Mouse (Mus musculus): Measurements from ENCODE around the gene Cntfr.
"Not testable (repeated sequence)": the region's sequence is repeated elsewhere in the genome, so short reads cannot be mapped to it uniquely, and the experiment has no call there.

Cntfr gene

DNA sequence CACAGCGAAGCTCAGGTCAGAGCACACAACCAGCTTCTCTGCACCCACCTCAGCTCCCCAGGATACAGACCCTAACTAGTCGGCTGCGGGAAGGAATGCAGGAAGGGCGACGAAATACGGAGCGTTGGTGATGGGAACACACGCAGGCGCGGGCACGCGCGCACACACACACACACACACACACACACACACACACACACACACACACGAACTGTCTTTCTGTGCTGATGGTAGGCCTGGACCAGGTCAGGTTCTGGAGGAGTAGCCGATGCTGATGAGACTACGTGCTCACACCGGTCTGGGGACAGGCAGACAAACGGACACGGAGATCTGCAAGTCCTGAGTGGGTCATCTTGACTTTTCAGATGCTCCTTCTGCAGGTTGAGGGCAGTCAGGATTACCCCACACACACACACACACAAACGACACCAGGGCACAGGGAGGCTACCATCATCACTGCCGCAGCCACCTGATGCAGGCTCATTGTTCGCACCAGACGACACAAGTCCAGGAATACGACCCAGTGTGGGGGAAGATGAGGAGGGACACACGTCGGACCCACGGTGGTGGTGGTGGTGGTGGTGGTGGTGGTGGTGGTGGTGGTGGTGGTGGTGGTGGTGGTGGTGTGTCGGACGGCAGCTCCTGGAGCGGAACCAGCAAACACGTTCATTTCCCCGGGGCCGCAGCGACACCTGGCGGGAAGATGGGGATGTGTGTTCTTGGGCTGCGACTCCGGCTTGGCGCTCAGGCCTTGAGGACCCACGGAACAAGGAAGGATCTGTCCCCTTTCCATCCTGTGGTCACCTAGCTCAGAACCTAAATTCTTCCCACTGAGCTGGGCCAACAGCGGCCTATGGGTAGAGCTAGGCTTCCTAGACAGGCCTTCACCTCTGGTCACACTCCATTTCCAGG lies at the start of gene Cntfr:
Gene Cntfr (minus strand): TSS at position 160 of the 912 bp plus-strand sequence.
- not testable (repeated sequence) for DNase-seq (ENCODE audit: extremely low read depth, insufficient read length, low spot score)

DNA sequence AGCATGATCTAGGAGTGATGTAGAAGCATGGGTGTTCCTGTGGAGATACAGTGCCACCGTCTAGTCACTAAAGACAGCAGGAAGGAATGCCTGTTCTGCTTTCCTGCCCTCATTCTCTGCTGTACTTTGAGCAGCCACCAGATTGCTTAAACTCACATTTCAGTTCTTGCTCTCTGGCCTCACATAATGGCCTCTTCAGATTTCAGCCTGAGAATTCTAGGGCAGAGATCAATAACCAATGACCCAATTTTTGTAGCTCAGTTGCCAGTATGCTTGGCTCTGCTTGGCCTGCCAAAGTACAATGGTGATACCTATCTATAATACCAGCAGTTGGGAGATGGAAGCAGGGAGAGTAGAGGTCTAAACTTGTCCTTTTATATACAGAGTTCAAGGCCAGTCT lies 48.1 kb upstream of the Cntfr start:
- DNase-seq (ENCODE audit: extremely low read depth, insufficient read length, low spot score) = no peak

DNA sequence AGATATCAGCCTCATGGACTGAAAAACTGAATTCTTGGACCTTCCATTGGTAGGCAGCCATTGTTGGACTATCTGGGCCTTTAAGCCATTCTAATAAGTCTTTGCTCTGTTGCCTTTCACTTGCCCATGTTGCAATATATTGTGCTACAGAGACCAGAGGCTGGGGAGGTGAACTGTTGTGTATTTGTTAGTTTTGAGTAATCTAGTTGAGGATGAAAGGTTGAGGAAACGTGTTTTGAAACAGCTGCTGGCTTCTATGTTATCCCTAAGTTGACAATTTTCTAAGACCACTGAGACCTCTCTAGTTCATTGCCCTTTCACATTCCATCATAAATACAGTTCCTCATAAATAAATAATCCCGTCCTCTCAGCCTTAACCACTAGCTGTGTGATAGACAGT lies 47.2 kb upstream of the Cntfr start:
- DNase-seq (ENCODE audit: extremely low read depth, insufficient read length, low spot score) = no peak

DNA sequence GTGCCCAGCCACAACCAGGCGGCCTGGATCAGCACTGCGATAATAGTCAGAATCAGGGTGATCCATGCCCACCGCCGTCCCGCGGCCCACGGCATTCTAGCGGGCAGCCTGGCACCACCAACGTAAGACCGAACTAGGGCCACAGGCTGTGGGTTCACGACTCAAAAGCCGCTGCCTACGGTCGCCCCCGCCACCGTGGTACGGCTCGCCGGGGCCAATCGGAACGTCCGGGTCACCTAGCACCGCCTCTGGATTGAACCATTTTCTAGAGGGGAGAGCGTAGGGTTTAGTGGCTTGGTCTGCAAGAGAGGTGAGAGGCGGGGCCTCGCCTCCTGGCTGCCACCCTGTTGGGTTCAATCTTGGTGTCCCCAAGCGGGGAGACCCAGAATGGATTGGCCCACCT lies 44.3 kb upstream of the Cntfr start:
- peak; percentile 100 for DNase-seq (ENCODE audit: extremely low read depth, insufficient read length, low spot score)

DNA sequence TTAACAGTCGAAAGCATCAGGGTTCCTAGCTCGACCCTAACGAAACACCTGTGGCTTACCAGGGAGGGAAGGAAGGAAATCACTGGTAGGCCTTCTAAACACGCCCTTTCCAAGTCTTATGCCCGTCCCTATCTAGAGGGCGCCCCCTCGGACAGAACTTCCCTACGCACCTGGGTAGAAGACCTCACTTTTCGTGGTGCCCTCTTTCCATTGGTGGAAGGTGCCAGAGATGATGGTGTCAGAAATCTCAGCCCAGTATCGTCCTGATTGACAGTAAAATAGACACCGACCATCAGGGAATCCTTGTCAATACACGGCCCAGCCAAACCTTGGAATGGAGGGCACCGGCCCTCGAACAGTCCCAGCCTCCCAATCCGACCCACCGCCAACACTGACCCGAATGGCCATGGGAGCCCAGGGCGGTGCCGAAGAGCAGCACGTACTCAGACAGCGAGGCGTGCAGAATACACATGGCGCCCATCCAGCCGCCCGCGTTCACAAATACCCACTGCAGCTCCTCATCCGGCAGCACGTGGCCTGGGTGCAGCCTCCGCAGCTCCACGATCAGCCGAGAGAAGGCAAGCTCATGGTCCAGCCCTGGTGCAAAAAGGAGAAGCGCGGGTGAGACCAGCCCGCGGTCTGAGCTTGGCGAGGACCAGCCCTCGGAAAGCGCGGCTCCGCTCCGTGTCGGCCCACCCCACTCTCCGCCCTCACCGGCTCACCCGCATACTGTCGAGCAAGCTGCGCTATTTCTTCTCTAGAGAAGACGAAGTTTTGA lies 43.7 kb upstream of the Cntfr start:
- DNase-seq (ENCODE audit: extremely low read depth, insufficient read length, low spot score) = no peak

DNA sequence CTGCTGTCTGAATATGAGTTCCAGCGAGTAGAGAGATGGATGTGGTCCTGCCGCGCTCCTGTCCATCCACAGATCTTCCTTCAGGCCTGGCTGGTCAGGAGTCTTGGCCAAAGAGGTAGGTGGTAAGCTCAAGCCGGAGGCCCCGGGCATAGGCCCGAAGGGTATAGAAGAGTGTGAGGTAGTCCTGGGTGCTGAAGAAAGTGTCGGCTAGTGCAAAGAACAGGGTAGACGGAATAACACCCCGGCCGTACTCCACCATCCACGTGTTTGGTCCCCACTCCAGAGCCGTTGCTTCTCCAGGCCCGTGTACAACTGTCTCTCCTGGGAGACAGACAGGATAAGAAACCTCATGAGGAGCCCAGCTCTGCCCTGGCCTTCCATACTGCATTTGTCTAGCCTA lies 42.4 kb upstream of the Cntfr start:
- no peak for DNase-seq (ENCODE audit: extremely low read depth, insufficient read length, low spot score)

DNA sequence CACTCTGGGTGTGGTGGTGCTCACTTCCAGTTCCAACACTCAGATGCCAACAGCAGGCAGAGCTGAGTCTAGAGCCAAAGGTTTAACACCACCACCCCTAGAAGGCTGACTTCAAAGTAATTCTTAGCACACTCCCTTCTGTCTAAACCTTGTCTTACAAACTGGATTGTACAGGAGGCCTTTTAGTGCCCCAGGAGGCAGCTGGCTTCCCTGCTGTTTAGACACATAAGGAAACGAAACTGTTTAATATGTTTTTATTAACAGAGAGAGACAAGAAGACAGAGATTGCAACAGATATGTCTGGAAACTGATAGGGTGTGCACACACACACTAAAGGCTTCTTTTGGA lies 41.3 kb upstream of the Cntfr start:
- no peak for DNase-seq (ENCODE audit: extremely low read depth, insufficient read length, low spot score)

DNA sequence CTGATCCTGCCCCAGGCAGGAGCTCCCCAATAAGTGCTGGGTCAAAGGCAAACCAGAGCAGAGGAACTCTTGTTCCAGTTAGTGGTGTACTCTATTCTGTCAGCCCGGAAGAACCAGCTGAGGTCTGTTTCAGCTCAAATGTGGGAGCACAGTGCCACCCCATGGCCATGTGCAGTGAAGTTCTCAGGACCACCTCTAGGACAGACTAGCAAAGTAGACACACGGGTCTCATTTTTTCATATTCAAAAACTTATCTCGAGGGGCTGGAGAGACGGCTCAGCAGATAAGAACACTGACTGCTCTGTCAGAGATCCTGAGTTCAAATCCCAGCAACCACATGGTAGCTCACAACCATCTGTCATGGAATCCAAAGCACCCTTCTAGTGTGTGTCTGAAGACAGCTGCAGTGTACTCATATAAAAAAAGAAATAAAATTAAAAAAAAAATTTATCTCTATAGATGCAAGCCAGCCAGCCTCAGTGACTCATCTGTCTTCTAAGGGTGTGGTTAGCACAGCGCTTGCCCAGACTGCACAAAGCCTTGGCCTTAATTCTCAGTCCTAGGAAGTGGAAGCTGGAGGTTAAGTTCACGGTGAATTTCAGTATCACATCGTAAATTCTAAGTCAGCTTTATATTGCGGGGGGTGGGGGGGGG lies 40.8 kb upstream of the Cntfr start:
- DNase-seq (ENCODE audit: extremely low read depth, insufficient read length, low spot score) = peak; percentile 52

DNA sequence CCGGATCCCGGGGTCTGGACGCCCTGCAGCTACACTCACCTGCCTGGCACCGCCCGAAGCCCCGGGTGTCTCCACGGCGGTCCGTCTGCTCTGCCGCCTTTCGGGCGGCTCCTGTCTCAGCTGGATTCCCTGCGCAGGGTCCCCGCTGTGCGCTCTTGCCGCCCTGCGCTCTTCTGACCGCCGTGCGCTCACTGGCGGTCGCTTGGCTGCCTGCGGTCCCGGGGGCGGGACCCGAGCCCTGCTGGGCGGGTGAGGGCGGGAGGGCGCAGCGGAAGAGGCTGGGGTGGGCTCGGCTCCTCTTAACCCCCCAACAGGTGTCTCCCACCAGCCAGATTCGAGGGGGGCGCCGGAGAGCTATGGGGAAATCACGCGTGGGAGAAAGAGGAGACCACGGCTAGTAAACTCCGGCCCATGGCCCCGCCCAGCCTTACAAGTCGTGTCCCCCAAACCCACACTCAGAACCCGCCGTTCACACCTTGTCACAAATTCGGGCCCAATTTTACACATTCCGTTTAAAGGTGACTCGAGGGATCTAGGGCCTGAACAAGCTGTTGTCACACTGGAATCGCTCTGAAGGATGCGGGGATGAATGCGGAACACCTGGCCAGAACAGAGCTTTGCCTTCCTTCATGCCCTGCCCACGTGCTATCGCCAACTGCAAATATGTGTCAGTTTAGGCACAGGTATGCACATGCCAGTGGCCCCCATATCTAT lies 34.3 kb upstream of the Cntfr start, which contains the start of gene Arid3c:
Gene Arid3c (minus strand): TSS at position 91 of the 714 bp plus-strand sequence.
- no peak for DNase-seq (ENCODE audit: extremely low read depth, insufficient read length, low spot score)

DNA sequence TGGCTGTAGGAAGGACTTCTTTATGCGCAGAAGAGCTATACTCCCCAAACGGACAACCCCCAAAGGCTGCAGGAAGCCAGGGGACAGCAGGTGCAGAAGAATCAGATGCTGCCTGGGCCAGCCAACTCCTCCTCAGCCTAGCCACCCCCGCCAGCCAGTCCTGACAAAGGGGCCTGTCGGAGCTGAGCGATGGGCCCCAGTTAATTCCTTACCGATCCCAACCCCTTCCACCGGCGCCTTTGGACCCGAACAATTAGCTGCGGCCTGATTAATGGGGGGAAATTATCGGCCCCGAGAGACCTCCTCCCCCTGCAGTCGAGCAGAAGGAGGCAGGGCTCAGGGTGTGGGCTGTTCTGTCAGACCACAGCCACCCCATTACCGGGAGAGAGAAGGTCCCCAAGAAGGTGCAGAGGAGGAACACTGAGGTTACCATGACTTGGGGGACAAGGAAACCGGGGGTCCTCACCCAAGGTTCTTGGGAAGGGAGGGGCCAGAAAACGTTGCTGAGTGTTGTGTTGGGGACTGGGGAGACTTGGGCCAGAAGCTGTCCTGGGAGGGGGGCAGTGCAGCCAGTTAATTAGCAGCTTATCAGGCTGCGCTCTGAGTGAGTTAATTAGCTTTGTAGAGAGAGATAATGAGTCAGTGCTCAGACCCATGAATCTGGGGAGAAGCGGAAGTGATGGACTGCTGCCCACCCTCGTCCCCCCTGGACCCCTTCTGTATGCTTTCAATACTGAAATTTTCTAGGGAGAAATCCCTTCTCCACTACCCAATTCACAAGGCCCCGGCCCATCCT lies 30.1 kb upstream of the Cntfr start:
- no peak for DNase-seq (ENCODE audit: extremely low read depth, insufficient read length, low spot score)

DNA sequence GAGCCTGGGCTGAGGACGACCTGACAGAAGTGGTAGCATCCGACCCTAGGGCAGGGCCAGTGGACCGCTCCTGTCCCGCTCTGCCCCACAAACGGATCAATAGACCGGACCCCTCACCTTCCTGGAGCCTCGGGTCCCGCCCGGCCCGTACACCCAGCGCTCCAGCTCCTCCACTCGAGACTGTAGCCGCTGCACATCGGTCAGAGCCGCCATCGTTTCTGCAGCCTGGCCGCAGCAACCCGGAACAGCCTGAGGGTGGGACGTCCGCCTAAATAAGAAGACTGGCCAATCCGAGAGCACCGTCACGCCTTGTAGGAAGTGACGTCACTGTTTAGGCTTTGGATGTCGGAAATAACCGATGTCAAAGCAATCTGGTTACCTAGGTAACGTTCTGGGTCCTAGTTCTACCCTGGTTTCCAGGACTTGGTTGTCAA lies 26.0 kb upstream of the Cntfr start, which contains the start of gene Dctn3:
Gene Dctn3 (minus strand): TSS at position 253 of the 434 bp plus-strand sequence.
- DNase-seq (ENCODE audit: extremely low read depth, insufficient read length, low spot score) = peak; percentile 84

DNA sequence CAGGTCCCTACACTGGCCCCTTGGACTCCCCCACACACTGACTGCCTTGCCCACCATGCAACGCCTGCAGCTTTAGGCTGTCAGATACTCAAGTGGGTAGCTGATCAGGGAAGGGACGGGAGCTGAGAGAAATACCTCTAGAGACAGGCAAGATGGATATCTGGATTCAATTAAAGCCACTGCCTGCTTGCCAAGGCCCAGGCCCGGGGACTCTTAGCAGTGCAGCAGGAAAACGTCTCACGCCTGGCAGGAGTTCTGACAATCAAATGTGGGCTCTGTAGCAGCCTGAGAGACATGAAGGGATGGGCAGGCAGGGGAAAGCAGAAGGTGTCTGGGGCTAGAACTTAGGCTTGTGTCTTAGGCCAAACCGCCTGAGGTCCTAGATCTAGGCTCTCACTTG lies 19.9 kb upstream of the Cntfr start:
- DNase-seq (ENCODE audit: extremely low read depth, insufficient read length, low spot score) = no peak

DNA sequence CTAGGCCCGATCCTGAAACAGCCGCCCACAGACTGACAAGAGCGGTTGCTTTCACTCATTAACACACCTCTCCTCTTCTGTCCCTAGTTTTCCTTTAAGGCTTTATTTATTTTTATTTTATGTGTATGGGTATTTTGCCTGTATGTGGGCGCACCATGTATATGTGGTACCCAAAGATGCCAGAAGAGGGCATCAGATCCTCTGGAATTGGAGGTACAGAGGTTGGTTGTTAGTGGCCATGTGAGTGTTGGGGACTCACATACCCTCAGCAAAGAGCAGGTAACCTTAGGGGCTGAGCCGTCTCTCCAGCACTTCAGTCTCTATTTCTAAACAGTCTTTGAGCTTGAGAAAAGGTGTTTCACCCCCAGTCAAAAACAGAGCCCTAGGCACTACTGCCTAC lies 18.7 kb upstream of the Cntfr start:
- no peak for DNase-seq (ENCODE audit: extremely low read depth, insufficient read length, low spot score)

DNA sequence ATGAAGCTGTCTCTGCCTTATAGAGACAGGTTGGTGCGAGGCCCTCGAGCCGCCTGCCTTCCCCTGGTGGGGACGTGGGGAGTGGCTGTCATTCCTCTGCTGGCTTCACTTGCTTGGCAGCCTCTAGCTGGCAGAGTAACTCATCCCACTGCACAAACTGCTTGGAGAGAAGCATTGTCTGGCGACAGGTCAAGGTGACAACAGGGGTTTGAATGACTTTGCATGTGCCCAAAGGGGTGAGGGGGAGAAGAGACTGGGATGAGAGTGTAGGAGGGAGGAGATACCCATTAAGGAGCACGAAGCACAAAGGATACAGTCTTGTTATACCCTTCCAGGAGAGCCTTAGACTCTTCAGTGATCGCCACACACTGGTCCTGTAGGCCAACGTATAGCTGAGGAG lies 18.2 kb upstream of the Cntfr start:
- no peak for DNase-seq (ENCODE audit: extremely low read depth, insufficient read length, low spot score)

DNA sequence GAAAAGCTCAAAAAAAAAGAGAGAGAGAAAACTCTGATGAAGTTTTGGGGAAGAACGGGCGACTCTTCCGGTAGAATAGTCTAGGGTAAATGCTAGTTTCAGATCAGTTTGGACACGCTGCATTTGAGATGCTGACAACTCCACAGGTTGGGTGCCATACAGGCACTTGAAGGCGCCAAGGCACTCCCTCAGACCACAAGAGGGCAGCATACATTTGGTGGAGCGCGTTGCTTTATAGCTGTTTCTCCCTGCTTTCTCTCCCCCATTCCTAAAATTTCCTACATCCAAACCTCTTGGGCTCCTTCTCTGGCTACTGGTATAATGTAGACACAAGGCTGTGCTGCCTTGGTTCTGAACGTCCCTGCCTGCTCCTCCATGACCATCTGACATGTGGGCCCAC lies 17.4 kb upstream of the Cntfr start:
- no peak for DNase-seq (ENCODE audit: extremely low read depth, insufficient read length, low spot score)

DNA sequence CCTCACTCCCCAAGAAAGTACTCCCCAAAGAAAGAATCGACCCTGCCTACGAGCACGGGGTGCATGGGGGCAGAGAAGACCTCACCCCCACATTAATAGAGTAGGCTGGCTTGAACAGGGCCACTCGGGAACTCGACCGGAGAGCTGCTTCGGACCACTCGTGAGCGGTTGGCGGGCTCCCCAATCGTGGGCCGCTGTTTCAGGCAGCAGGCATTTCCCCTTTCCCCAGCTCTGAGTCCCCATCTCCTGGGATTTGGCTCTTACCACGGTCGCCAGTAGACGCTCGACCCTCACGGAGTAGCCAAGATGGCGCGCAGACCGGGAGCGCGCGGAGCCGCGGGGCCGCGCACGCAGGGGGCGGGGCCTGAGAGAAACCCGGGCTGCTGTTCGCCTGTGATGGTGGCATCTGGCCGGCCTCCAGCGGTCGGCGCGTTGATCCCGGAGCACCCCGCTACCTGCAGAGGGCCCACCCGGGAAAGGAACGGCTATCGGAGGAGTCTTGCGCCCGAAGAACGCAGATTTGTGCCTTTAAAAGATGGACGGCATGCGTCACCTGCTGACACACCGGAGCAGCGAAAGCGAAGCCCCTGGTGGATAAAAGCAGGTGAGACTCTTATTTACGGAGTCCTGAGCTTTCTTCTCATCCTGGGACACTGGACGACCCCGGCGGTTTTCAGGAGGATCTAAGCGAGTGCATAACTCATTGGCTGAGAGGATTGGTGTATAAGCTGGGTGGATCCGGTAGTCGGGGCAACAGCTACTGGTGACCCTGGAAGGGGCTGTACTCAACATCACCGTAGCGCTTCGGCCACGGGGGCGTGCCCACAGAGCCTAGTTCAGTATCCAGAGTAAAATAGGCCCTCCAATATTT lies 16.5 kb upstream of the Cntfr start, which contains the start of gene Rpp25l:
Gene Rpp25l (minus strand): TSS at position 338 of the 871 bp plus-strand sequence.
- peak; percentile 94 for DNase-seq (ENCODE audit: extremely low read depth, insufficient read length, low spot score)

DNA sequence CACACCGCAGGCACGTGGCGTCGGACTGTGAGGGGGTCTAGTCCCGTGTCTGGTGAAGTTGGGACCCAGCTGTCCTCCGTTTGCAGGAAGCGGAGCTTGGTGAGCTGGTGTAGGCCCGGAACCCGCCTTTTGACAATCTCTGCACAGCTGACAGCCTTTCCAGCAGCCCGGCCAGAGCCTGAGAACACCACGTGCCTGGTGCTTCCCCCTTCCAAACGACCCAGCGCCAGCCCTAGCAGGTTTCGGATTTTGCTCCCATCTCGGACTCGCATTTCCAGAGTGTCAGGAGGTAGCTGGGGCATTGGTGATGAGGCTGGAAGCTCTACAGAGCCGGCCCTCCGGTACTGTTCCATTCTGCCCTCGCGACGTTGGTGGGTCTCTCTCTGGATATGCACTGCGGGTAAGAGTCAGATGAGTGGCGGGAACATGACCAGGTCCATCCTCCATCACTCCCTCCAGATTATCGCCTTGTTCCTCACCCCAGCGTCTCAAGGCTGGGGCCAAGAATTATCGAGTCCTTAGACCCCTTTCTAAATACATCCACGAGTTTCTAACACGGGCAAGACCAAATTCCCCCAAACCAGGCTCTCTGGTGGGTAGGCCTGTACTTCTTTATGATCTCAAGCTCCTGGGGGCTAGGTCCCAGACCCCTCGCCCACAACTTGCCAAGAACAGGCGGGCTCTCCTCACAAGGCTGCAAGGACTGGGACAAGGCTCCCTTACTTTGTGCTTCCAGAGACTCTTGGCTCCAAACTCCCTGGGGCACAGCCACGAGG lies 15.7 kb upstream of the Cntfr start:
- no peak for DNase-seq (ENCODE audit: extremely low read depth, insufficient read length, low spot score)
